Mouse (Mus musculus) kidney, embryonic 14.5 days (tissue): ENCODE results near the gene Cnr1. TPM values are rescaled to one million over a fixed set of nuclear protein-coding genes. Genes with fewer than 3 reads are reported as not detected.

ENCODE experiments used
- ATAC-seq: fragments of 200-750 bp; cut with Nextera tagmentation; 2 replicates; pipeline ENCODE4 v1.8.0; 2017; ENCODE audit warnings: moderate number of reproducible peaks, mild to moderate bottlenecking, moderate TSS enrichment, moderate library complexity; ENCODE audit not compliant: low FRiP score, low TSS enrichment
- H3K27ac ChIP-seq: fragments of 300-500 bp; sonication (generic); 2 replicates; pipeline ENCODE4 v1.5.1; 2014; ENCODE audit warnings: low read depth, mild to moderate bottlenecking, low read length, moderate library complexity, mixed read lengths
- H3K27me3 ChIP-seq: fragments of 300-500 bp; sonication (generic); 2 replicates; pipeline ENCODE4 v1.6.1; 2014; ENCODE audit warnings: mild to moderate bottlenecking, low read length; ENCODE audit not compliant: control insufficient read depth, insufficient read depth
- H3K36me3 ChIP-seq: fragments of 300-500 bp; sonication (generic); 2 replicates; pipeline ENCODE4 v1.6.1; 2014; ENCODE audit warnings: low read length, mixed read lengths; ENCODE audit not compliant: control insufficient read depth, insufficient read depth
- H3K4me1 ChIP-seq: fragments of 300-500 bp; sonication (generic); 2 replicates; pipeline ENCODE4 v1.6.1; 2014; ENCODE audit warnings: low read length, mixed read lengths; ENCODE audit not compliant: control insufficient read depth, insufficient read depth
- H3K4me2 ChIP-seq: fragments of 300-500 bp; sonication (generic); replicated peaks from 2 replicates; pipeline ENCODE4 v1.6.1; 2014; ENCODE audit warnings: low read depth, mild to moderate bottlenecking, low read length
- H3K4me3 ChIP-seq: fragments of 300-500 bp; sonication (generic); 2 replicates; pipeline ENCODE4 v1.5.1; 2014; ENCODE audit warnings: mild to moderate bottlenecking, low read length
- H3K9ac ChIP-seq: fragments of 300-500 bp; sonication (generic); 2 replicates; pipeline ENCODE4 v1.6.1; 2014; ENCODE audit warnings: low read depth, mild to moderate bottlenecking, low read length, moderate library complexity
- H3K9me3 ChIP-seq: fragments of 300-500 bp; sonication (generic); 2 replicates; pipeline ENCODE4 v1.6.1; 2016; ENCODE audit warnings: low read length; ENCODE audit not compliant: control insufficient read depth
- WGBS: fragments of 180-500 bp; shearing (Covaris S2); extraction: QIAGEN DNeasy Blood & Tissue Kit; methylation state at CpG from one replicate; pipeline ENCODE4 v1.1.7; 2014; 5-methylcytosine and 5-hydroxymethylcytosine counted together
- polyA plus RNA-seq: library from polyadenylated mRNA; unstranded; fragments of >200 nt; fragmentation: Nextera tagmentation; extraction: Ambion mirVana; gene quantifications from 2 replicates; pipeline ENCODE4 v1.2.1, GENCODE M21; 2014

Cnr1 gene
- polyA plus RNA-seq: 0.29 and 0.34 TPM in 2 replicates

DNA sequence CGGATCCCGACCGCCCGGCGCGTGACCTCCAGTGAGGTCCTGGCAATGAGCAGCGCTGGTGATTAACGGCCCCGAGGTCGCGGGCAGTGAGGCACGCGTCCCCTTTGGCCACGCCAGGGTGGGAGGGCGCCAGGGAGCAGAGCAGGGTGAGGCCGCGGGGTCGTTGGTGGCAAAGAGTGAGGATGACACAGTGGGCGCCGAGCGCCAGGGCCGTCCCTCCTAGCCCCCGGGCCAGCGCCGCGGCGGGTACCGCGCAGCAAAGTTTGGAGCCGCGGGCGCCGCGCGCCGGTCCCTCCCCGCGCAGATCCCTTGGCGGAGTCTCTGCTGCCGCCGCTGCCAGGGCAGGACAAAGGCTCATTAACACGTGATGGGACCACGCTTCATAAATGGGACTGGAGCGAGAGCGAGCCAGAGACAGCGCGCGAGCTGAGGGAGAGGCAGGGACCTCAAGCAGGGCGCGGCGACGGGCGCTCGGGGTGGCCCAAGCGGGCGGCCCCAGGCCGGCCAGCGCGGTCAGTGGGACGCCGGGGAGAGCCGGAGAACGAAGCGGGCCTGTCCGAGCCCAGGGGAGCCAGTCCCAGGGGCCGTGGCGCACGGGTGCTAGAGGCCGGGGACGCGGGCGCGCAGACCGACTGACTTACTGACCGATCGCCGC, at the start of gene Cnr1:
Gene Cnr1 (plus strand): TSS at position 360 of the 655 bp plus-strand sequence.
- Histone ChIP-seq H3K9me3 (no peaks in the 10 kb centered on the region), H3K27ac (no peak within 1 kb of the TSS), H3K9ac (peak within 1 kb of the TSS; percentile 72), H3K36me3 (no peaks in the 10 kb centered on the region), H3K27me3 (peaks cover 27% of the 10 kb centered on the region), H3K4me2 (peak within 1 kb of the TSS; percentile 99), H3K4me1 (no peaks in the 10 kb centered on the region), H3K4me3 (peak within 1 kb of the TSS; percentile 56)
- under 1% methylated on average over 53 of the region's 77 CpGs for WGBS
- ATAC-seq: peak; percentile 95

DNA sequence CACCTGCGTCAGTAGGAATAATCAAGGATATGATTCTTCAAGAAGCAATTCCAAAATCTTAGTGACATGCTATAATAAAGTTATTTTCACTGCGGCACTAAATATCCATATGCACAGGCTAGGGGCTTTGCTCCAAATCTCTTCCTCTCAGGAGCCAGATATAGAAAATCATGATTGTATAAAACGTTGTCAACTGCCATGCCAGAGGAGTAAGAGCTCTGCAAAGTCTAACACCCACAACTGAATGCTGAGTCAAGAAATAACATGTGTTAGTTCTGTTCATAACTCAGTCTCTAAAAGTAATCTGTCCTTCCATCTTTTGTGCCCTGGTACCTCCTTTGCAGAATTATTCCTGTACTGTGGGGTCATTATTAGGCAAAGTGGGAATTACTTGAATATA, 44.4 kb upstream of the Cnr1 start:
- H3K36me3 ChIP-seq: no peaks in the 10 kb centered on the region
- H3K4me3 ChIP-seq: no peak overlapping the region
- peaks cover 5% of the 10 kb centered on the region; the same call in 1 of the 2 replicates for H3K9me3 ChIP-seq
- H3K27me3 ChIP-seq: no peaks in the 10 kb centered on the region
- H3K4me2 ChIP-seq: no peak overlapping the region
- no peak overlapping the region for H3K9ac ChIP-seq
- WGBS: 91% methylated on average over 3 of the region's 3 CpGs
- no peak overlapping the region for H3K27ac ChIP-seq
- no peaks in the 10 kb centered on the region for H3K4me1 ChIP-seq
- no peak for ATAC-seq

DNA sequence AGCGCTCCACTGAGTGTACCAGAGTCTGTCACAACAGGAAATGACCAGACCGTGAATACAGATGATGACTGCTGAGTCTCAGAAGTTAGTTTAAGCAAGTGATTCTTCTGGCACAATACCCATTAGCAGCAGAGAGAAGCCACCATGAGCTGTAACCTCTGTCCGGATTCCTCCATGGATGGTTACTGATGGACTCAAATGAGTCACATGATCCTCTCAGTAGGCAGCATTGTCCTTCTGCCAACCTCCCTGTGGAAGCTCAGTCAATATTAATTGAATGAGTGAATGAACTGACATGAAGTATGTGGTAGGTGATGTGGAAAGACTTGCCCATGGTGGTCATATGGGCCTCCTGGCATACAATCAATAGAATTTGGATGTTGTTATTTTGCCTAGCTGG, 38.4 kb upstream of the Cnr1 start:
- H3K27me3 ChIP-seq: no peaks in the 10 kb centered on the region
- H3K9me3 ChIP-seq: peaks cover 5% of the 10 kb centered on the region; the same call in 1 of the 2 replicates
- no peaks in the 10 kb centered on the region for H3K36me3 ChIP-seq
- ATAC-seq: no peak
- no peaks in the 10 kb centered on the region for H3K4me1 ChIP-seq
- H3K4me3 ChIP-seq: no peak overlapping the region
- no peak overlapping the region for H3K9ac ChIP-seq
- H3K4me2 ChIP-seq: no peak overlapping the region
- 82% methylated on average over 3 of the region's 3 CpGs for WGBS
- no peak overlapping the region for H3K27ac ChIP-seq

DNA sequence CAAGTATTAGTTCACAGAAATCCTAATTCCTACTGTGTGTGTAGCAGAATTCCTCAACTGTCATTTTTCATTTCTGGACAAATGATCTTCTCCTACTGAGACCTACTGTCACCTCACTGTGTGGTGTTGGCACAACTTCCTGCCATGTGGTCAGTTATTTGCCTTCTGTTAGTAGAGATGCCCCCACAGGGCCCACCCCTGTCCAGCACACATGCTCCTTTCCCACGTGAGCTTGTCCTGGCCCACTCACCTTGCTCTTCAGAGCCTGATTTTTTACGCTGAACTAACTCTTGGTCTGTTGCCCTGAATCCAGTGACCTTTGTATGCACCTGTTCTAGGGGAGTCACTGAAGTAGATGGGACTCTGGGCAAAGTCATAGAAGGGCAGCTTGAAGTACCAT, 34.4 kb upstream of the Cnr1 start:
- Histone ChIP-seq H3K4me2 (no peak overlapping the region), H3K4me3 (no peak overlapping the region), H3K9me3 (no peaks in the 10 kb centered on the region), H3K36me3 (no peaks in the 10 kb centered on the region), H3K9ac (no peak overlapping the region), H3K4me1 (0 out of 2 replicates have a peak, but pooled peaks cover 3% of the 10 kb centered on the region), H3K27ac (no peak overlapping the region), H3K27me3 (no peaks in the 10 kb centered on the region)
- 68% methylated on average over 2 of the region's 2 CpGs for WGBS
- ATAC-seq: no peak

DNA sequence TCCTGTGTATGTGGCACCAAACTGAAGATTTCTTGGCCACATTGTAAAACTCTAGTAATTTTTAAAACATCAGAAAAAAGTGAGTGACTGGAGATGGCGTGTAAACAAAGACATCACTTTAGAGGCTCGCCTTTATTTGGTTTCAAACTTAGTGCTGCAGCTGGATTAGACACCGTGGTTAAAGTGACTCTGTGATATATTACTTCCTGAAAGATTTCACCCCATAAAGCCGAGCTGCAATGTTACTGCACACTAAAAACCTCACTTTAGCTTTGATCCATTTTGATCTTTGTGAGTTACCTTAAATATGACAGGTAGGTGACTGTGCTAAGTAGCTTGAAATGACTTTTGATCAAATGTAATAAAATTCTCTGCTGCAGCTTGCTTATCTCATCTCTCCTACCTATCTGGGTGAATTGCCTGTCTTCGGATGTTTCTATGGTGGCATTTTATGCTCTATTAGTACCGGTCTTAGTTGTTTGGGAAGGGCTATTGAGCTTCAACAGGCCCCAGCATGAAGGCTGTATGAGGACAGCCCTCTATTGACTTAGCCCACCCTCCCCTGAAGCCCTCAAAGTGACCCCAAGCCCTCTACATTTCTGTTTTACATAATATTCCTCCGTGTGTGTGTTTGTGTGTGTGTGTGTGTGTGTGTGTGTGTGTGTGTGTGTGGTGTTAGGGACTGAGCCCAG, 32.1 kb upstream of the Cnr1 start:
- no peak overlapping the region for H3K4me2 ChIP-seq
- H3K36me3 ChIP-seq: no peaks in the 10 kb centered on the region
- no peak overlapping the region for H3K9ac ChIP-seq
- ATAC-seq: no peak; the same call in 1 of the 2 replicates
- H3K9me3 ChIP-seq: no peaks in the 10 kb centered on the region
- 0 out of 2 replicates have a peak, but pooled peaks cover 3% of the 10 kb centered on the region for H3K4me1 ChIP-seq
- WGBS: 13% methylated on average over 7 of the region's 7 CpGs
- no peaks in the 10 kb centered on the region for H3K27me3 ChIP-seq
- no peak overlapping the region for H3K27ac ChIP-seq
- H3K4me3 ChIP-seq: no peak overlapping the region

DNA sequence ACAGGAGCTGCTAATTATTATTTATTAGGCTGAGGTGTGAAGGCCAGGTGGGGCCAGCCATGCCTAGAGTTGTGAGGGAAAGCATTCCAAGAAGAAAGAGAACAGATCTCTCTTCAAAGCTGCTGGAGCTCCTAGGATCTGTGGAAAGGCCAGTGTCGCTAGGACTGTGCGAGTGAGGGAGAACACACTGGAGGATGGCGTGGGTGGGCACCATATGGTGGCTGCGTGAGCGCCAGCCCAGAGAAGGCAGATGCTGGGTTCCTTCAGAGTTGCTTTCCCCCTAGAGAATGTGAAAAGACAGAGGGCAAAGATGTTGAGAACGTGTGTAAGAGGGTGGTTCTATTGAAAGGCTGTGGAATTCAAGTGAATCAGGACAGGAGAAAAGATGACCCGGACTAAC, 30.6 kb upstream of the Cnr1 start:
- no peaks in the 10 kb centered on the region for H3K36me3 ChIP-seq
- no peak for ATAC-seq
- WGBS: 47% methylated on average over 7 of the region's 7 CpGs
- no peaks in the 10 kb centered on the region for H3K9me3 ChIP-seq
- H3K27ac ChIP-seq: no peak overlapping the region
- H3K27me3 ChIP-seq: no peaks in the 10 kb centered on the region
- no peak overlapping the region for H3K4me3 ChIP-seq
- H3K9ac ChIP-seq: no peak overlapping the region
- no peak overlapping the region for H3K4me2 ChIP-seq
- 0 out of 2 replicates have a peak, but pooled peaks cover 3% of the 10 kb centered on the region for H3K4me1 ChIP-seq

DNA sequence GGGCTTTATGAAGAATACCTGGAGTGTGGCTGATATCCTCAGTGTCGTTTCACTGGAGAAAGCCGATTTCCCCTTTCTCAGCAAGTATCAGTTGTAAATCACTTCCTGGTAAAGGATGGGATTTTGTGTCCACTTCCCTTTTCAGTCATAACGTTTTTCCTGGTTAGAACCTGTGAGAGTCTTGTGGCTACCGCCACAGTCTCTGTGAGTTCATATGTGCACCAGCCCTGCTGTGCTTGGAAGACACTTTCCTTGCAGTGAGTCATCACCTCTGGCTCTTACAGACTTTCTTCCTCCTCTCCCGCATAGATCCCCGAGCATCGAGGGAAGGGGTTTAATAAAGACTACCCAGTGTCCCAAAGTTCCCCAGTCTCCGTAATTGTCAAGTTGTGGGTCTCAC, 29.3 kb upstream of the Cnr1 start:
- 64% methylated on average over 8 of the region's 8 CpGs for WGBS

DNA sequence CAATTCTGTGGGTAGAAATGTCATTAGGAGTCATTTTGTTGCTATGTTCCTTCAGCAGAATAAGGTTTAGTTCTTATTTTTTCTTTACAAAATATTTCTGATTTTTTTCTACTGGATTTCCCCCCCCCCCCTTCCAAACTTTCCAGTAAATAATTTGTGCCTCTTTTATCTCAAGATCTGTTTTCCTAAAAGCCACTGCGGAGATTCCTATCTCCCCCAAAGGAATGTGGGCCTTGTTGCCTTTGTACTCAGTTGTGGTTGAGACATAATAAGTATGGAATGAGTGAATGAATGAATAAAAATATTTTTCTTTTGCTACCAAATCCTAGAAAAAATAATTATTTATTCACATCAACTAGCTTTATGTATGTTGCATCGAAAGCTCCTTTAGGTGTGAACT, 28.9 kb upstream of the Cnr1 start:
- no peak for ATAC-seq
- H3K4me1 ChIP-seq: 0 out of 2 replicates have a peak, but pooled peaks cover 3% of the 10 kb centered on the region
- H3K27ac ChIP-seq: no peak overlapping the region
- no peak overlapping the region for H3K4me3 ChIP-seq
- no peaks in the 10 kb centered on the region for H3K27me3 ChIP-seq
- H3K4me2 ChIP-seq: no peak overlapping the region
- no peak overlapping the region for H3K9ac ChIP-seq
- 88% methylated on average over 2 of the region's 2 CpGs for WGBS
- H3K9me3 ChIP-seq: no peaks in the 10 kb centered on the region
- no peaks in the 10 kb centered on the region for H3K36me3 ChIP-seq

More for the DNA sequence above, 29.3 kb upstream of the Cnr1 start:
- Histone ChIP-seq H3K9me3 (no peaks in the 10 kb centered on the region), H3K4me2 (no peak overlapping the region), H3K27ac (no peak overlapping the region), H3K4me1 (0 out of 2 replicates have a peak, but pooled peaks cover 3% of the 10 kb centered on the region), H3K4me3 (no peak overlapping the region), H3K36me3 (no peaks in the 10 kb centered on the region), H3K9ac (no peak overlapping the region), H3K27me3 (no peaks in the 10 kb centered on the region)
- no peak for ATAC-seq

DNA sequence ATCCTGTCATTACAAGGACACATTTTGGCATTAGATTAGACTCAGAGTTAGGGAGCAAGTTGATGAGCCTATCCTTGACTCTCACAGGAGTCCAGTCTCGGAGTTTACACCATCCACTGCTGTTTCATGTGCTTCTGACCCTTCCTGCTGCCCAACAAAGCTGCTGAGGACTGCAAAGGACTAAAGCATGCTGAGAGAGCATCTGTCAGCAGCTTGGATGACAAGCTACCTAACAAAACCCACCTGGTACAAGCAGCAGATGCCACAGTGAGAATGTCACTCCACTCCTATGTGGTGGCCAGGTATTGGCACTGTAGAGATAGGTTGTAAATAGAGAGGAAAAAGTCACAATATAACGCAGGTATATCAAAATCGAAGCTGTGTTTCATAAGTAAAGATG, 22.7 kb upstream of the Cnr1 start:
- Histone ChIP-seq H3K27me3 (no peaks in the 10 kb centered on the region), H3K4me1 (no peaks in the 10 kb centered on the region)

More for the DNA sequence above, 22.7 kb upstream of the Cnr1 start:
- no peaks in the 10 kb centered on the region for H3K9me3 ChIP-seq
- H3K4me3 ChIP-seq: no peak overlapping the region
- no peak overlapping the region for H3K4me2 ChIP-seq
- no peak for ATAC-seq
- no peak overlapping the region for H3K27ac ChIP-seq
- no peak overlapping the region for H3K9ac ChIP-seq
- H3K36me3 ChIP-seq: no peaks in the 10 kb centered on the region
- WGBS: 82% methylated on average over 3 of the region's 3 CpGs
